Mouse (Mus musculus): ENCODE data around the gene Slc38a1. TPM values are rescaled to one million over a fixed set of nuclear protein-coding genes. Genes with fewer than 3 reads are reported as not detected.

The Slc38a1 gene
- total RNA-seq, 2 experiments from 2014 or later, result 19.6 to 23.8 TPM

- DNase-seq (ENCODE audit: low spot score in 2 of 2), result no peak
These were observed 20.3 kb downstream of the Slc38a1 start for GRCm38 (mm10) chr15:96622376-96622775.

- DNase-seq (ENCODE audit: low spot score in 2 of 2), result no peak
These were observed 21.0 kb downstream of the Slc38a1 start for GRCm38 (mm10) chr15:96621686-96622085.

- DNase-seq (ENCODE audit: low spot score in 2 of 2), result no peak
These were observed 25.2 kb downstream of the Slc38a1 start for GRCm38 (mm10) chr15:96617555-96617954.

- no peak for DNase-seq (ENCODE audit: low spot score in 2 of 2)
These were observed 34.0 kb downstream of the Slc38a1 start for GRCm38 (mm10) chr15:96608671-96609070.

GRCm38 (mm10) chr15:96607422-96607821 lies 35.3 kb downstream of the Slc38a1 start:
- no peak for DNase-seq (ENCODE audit: low spot score in 2 of 2)

GRCm38 (mm10) chr15:96604282-96604681 lies 38.4 kb downstream of the Slc38a1 start:
- DNase-seq (ENCODE audit: low spot score in 2 of 2), result peak; percentile 72 to 85

GRCm38 (mm10) chr15:96602043-96602442 lies 40.7 kb downstream of the Slc38a1 start:
- no peak for DNase-seq (ENCODE audit: low spot score in 2 of 2)

- no peak for DNase-seq (ENCODE audit: low spot score in 2 of 2)
These were observed 42.6 kb downstream of the Slc38a1 start for GRCm38 (mm10) chr15:96599852-96600781.

GRCm38 (mm10) chr15:96598888-96599578 lies 43.7 kb downstream of the Slc38a1 start:
- DNase-seq (ENCODE audit: low spot score in 2 of 2), result no peak

- no peak for DNase-seq (ENCODE audit: low spot score in 2 of 2)
These were observed 45.6 kb downstream of the Slc38a1 start for GRCm38 (mm10) chr15:96597116-96597515.

- no peak for DNase-seq (ENCODE audit: low spot score in 2 of 2)
These were observed 48.4 kb downstream of the Slc38a1 start for GRCm38 (mm10) chr15:96594316-96594715.

GRCm38 (mm10) chr15:96593866-96594265 lies 48.8 kb downstream of the Slc38a1 start:
- no peak for DNase-seq (ENCODE audit: low spot score in 2 of 2)

GRCm38 (mm10) chr15:96593457-96593856 lies 49.3 kb downstream of the Slc38a1 start:
- DNase-seq (ENCODE audit: low spot score in 2 of 2), result no peak

- no peak for DNase-seq (ENCODE audit: low spot score in 2 of 2)
These were observed 49.7 kb downstream of the Slc38a1 start for GRCm38 (mm10) chr15:96592976-96593375.

- no peak for DNase-seq (ENCODE audit: low spot score in 2 of 2)
These were observed 50.8 kb downstream of the Slc38a1 start for GRCm38 (mm10) chr15:96591876-96592417.

- DNase-seq (ENCODE audit: low spot score in 2 of 2), result no peak
These were observed 53.6 kb downstream of the Slc38a1 start for GRCm38 (mm10) chr15:96588996-96589657.

- DNase-seq (ENCODE audit: low spot score in 2 of 2), result no peak
These were observed 54.7 kb downstream of the Slc38a1 start for GRCm38 (mm10) chr15:96587998-96588397.

- no peak for DNase-seq (ENCODE audit: low spot score in 2 of 2)
These were observed 59.2 kb downstream of the Slc38a1 start for GRCm38 (mm10) chr15:96583371-96584008.

- DNase-seq (ENCODE audit: low spot score in 2 of 2), result no peak
These were observed 65.7 kb downstream of the Slc38a1 start for GRCm38 (mm10) chr15:96576998-96577397.

- no peak for DNase-seq (ENCODE audit: low spot score in 2 of 2)
These were observed 73.7 kb downstream of the Slc38a1 start for GRCm38 (mm10) chr15:96568983-96569363.

Measured in gastrocnemius, postnatal 4 days (tissue).